Mouse (Mus musculus) activated CD4-positive, CD25-positive, alpha-beta regulatory T cell, adult 4 months (primary cell): ENCODE data around the gene Wfdc5. TPM values are rescaled to one million over a fixed set of nuclear protein-coding genes. Genes with fewer than 3 reads are reported as not detected.

Experiments
- ATAC-seq: one replicate; pipeline ENCODE4 v1.8.0; 2017
- polyA plus RNA-seq, 2 experiments: library from polyadenylated mRNA; unstranded; fragments of 100-300 nt; shearing (Covaris generic); gene quantifications; one replicate each; pipeline ENCODE4 v1.2.1; 2017

The Wfdc5 gene
- polyA plus RNA-seq, 2 experiments from 2014 or later: not detected

- ATAC-seq: no peak
Measured at GRCm38 (mm10) chr2:164173394-164173793, 9.1 kb downstream of the Wfdc5 start.

GRCm38 (mm10) chr2:164170902-164171301 lies 11.6 kb downstream of the Wfdc5 start, which contains the start of gene Kcns1:
Gene Kcns1, minus strand, starts transcription at chr2:164171113.
- ATAC-seq: no peak

GRCm38 (mm10) chr2:164170326-164170725 lies 12.2 kb downstream of the Wfdc5 start:
- no peak for ATAC-seq

- peak; percentile 43 for ATAC-seq
Measured at GRCm38 (mm10) chr2:164168571-164168946, 14.0 kb downstream of the Wfdc5 start.

- ATAC-seq: no peak
Measured at GRCm38 (mm10) chr2:164167752-164168570, 14.6 kb downstream of the Wfdc5 start.

- no peak for ATAC-seq
Measured at GRCm38 (mm10) chr2:164164941-164165340, 17.6 kb downstream of the Wfdc5 start.

- ATAC-seq: no peak
Measured at GRCm38 (mm10) chr2:164161515-164162055, 21.0 kb downstream of the Wfdc5 start.

- no peak for ATAC-seq
Measured at GRCm38 (mm10) chr2:164158838-164159237, 23.7 kb downstream of the Wfdc5 start.

GRCm38 (mm10) chr2:164156158-164156557 lies 26.4 kb downstream of the Wfdc5 start:
- ATAC-seq: no peak

- ATAC-seq: no peak
Measured at GRCm38 (mm10) chr2:164154007-164154406, 28.5 kb downstream of the Wfdc5 start.

GRCm38 (mm10) chr2:164152341-164152740 lies 30.2 kb downstream of the Wfdc5 start:
- ATAC-seq: no peak

GRCm38 (mm10) chr2:164150086-164150760 lies 32.3 kb downstream of the Wfdc5 start:
- no peak for ATAC-seq

GRCm38 (mm10) chr2:164146556-164146955 lies 36.0 kb downstream of the Wfdc5 start:
- ATAC-seq: no peak

GRCm38 (mm10) chr2:164144541-164144940 lies 38.0 kb downstream of the Wfdc5 start:
- no peak for ATAC-seq

- no peak for ATAC-seq
Measured at GRCm38 (mm10) chr2:164144025-164144424, 38.5 kb downstream of the Wfdc5 start.

GRCm38 (mm10) chr2:164142021-164142420 lies 40.5 kb downstream of the Wfdc5 start:
- ATAC-seq: no peak

GRCm38 (mm10) chr2:164137754-164138153 lies 44.8 kb downstream of the Wfdc5 start:
- no peak for ATAC-seq

- ATAC-seq: no peak
Measured at GRCm38 (mm10) chr2:164136393-164136792, 46.1 kb downstream of the Wfdc5 start.

- ATAC-seq: no peak
Measured at GRCm38 (mm10) chr2:164135367-164135766, 47.2 kb downstream of the Wfdc5 start.

GRCm38 (mm10) chr2:164134563-164134962 lies 48.0 kb downstream of the Wfdc5 start:
- ATAC-seq: no peak

GRCm38 (mm10) chr2:164131586-164131985 lies 51.0 kb downstream of the Wfdc5 start:
- ATAC-seq: no peak

- no peak for ATAC-seq
Measured at GRCm38 (mm10) chr2:164128576-164129411, 53.7 kb downstream of the Wfdc5 start.

- no peak for ATAC-seq
Measured at GRCm38 (mm10) chr2:164127297-164127696, 55.2 kb downstream of the Wfdc5 start.
